Mouse (Mus musculus) kidney, postnatal 36 days (tissue): ENCODE measurements around the gene Nhlrc1.

ENCODE experiments used
- DNase-seq, 2 experiments: peaks; one replicate each; pipeline ENCODE4 v3.0.0; 2021 to 2022; ENCODE audit warnings: mixed read lengths in 2 of 2

The Nhlrc1 gene

GRCm38 (mm10) chr13:47001590-47001989, 13.1 kb downstream of the Nhlrc1 start:
- no peak for DNase-seq

DNA sequence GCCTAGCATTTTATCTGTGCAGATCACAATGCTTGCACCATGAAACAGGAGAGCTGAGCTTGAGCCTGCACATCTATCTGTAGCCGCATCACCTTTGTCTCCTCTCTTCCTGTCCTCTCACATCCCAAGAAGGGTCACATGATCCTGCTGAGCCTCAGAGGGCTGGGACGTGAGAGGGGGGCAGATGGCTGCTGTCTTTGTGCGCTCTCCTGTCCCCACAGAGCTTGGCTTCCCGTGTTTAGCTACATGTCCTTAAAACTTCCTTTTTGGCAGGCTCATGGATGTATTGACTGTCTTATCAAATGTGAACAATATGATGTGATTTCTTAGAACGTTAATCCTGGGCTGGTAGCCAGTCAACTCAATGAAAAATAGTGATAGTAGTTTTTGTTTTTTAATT, 15.2 kb downstream of the Nhlrc1 start:
- no peak for DNase-seq

GRCm38 (mm10) chr13:46997355-46997754, 17.3 kb downstream of the Nhlrc1 start:
- no peak for DNase-seq

DNA sequence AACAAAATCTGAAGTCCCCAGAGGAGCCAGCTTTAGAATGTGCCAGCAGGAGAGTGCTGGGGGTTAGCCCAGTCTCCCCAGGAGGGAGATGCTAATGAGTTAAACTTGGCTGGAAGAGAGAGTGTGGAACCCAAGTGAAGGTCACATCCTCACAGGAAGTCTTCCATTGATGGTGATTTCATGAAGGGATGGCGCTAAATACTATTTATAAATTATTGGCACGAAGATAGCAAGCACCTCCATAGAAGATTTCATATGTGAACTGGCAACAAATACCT, 21.4 kb downstream of the Nhlrc1 start:
- no peak for DNase-seq

- DNase-seq: no peak
These were observed 22.0 kb downstream of the Nhlrc1 start for GRCm38 (mm10) chr13:46992516-46993273.

DNA sequence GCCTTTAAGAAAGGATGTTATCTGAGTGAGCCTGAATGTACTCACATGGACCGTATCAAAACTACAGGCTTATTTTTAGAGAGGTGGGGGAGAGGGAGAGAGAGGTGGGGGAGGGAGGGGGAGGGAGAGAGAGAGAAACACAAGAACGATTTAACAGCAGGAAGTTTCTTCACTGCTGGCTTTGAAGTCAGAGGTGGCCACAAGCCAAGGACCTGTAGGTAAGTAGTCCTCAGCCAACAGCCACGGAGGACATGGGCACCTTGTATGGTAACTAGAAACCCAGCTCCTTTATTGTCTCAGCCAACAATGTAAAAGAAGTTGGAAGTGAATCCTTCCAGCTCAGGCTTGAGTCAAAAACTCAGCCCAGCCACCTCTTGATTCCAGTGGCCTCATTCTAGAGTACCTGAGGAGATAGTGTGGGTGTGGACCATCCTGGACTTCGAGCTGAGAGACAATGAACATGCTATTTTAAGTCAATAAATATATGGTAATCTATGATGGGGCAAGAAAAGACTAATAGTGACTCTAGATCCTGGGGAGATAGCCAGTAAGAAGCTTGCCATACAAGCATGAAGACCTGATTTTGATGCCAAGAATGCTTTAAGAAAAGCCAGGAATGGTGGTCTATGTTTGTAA, 24.2 kb downstream of the Nhlrc1 start:
- DNase-seq: no peak

GRCm38 (mm10) chr13:46987941-46988340, 26.7 kb downstream of the Nhlrc1 start:
- DNase-seq: peak in 1 of 2 experiments; percentile 8

GRCm38 (mm10) chr13:46986208-46986607, 28.4 kb downstream of the Nhlrc1 start:
- DNase-seq: no peak

GRCm38 (mm10) chr13:46983878-46984277, 30.8 kb downstream of the Nhlrc1 start:
- no peak for DNase-seq

- peak in 1 of 2 experiments; percentile 8 for DNase-seq
These were observed 34.7 kb downstream of the Nhlrc1 start for GRCm38 (mm10) chr13:46979836-46980490.

GRCm38 (mm10) chr13:46976532-46976931, 38.1 kb downstream of the Nhlrc1 start:
- no peak for DNase-seq

GRCm38 (mm10) chr13:46975930-46976329, 38.7 kb downstream of the Nhlrc1 start:
- DNase-seq: no peak

- no peak for DNase-seq
These were observed 39.6 kb downstream of the Nhlrc1 start for GRCm38 (mm10) chr13:46975031-46975551.

DNA sequence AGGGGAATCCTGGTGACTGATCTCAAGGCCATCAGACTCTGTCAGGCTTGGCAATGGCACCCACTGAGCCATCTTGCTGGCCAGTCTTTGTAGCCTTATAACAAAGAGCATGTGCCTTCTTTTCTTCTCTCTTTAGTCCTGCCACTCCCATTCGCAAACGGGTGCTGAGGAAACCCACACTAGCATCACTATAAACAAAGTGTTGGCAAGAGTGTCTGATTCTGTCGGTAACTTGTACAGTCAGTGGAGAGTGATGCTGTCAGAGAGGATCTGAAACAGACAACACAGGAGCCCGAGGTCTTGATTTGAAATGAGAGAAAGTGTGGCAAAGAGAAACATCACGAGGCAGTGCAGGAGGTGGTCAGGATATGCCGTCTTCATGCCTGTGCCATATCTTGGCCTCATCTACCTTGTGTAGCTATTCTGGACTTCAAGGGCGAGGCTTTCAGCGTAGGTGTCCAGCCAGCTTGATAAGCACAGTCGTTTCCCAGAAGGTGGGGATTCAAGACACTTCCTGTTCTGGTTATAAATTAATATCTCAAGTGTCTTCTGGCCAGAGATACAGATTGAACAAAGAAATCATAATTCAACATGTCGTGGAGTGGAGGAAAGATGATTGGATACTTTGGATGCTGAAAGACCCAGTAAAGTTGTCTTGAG, 44.2 kb downstream of the Nhlrc1 start:
- peak; percentile 4 to 47 for DNase-seq

- peak in 1 of 2 experiments; percentile 19 for DNase-seq
These were observed 46.0 kb downstream of the Nhlrc1 start for GRCm38 (mm10) chr13:46968626-46969025.

GRCm38 (mm10) chr13:46967308-46967707, 47.3 kb downstream of the Nhlrc1 start:
- DNase-seq: no peak
